Mouse (Mus musculus) forelimb bud, embryonic 11.5 days (tissue): ENCODE data around the gene Rad51ap2.

ENCODE experiments used
- DNase-seq: peaks from one replicate; pipeline ENCODE4 v3.0.0-alpha.2; 2012; ENCODE audit warnings: low read depth, low spot score

Rad51ap2 gene

GRCm38 (mm10) chr12:11455549-11456194, at the start of gene Rad51ap2:
Gene Rad51ap2 (plus strand): TSS chr12:11456079.
- DNase-seq: peak; percentile 89

- DNase-seq: no peak
Measured at GRCm38 (mm10) chr12:11407679-11408078, 48.2 kb upstream of the Rad51ap2 start.

- no peak for DNase-seq
Measured at GRCm38 (mm10) chr12:11418112-11418511, 37.8 kb upstream of the Rad51ap2 start.

- no peak for DNase-seq
Measured at GRCm38 (mm10) chr12:11427396-11427795, 28.5 kb upstream of the Rad51ap2 start.

GRCm38 (mm10) chr12:11433126-11433525, 22.8 kb upstream of the Rad51ap2 start:
- no peak for DNase-seq

- DNase-seq: no peak
Measured at GRCm38 (mm10) chr12:11433716-11434115, 22.2 kb upstream of the Rad51ap2 start.

GRCm38 (mm10) chr12:11434446-11434845, 21.4 kb upstream of the Rad51ap2 start:
- DNase-seq: no peak

- DNase-seq: no peak
Measured at GRCm38 (mm10) chr12:11435246-11436022, 20.4 kb upstream of the Rad51ap2 start.

GRCm38 (mm10) chr12:11436023-11436350, 19.9 kb upstream of the Rad51ap2 start:
- no peak for DNase-seq

GRCm38 (mm10) chr12:11436497-11437265, 19.2 kb upstream of the Rad51ap2 start, which contains the start of gene Vsnl1:
Gene Vsnl1 (minus strand): TSS chr12:11436613.
- peak; percentile 83 for DNase-seq

- DNase-seq: peak; percentile 89
Measured at GRCm38 (mm10) chr12:11437266-11437906, 18.5 kb upstream of the Rad51ap2 start.

GRCm38 (mm10) chr12:11437907-11438447, 17.9 kb upstream of the Rad51ap2 start:
- DNase-seq: no peak

GRCm38 (mm10) chr12:11454146-11454545, 1.7 kb upstream of the Rad51ap2 start:
- DNase-seq: no peak

- DNase-seq: no peak
Measured at GRCm38 (mm10) chr12:11456213-11456612, 334 bp downstream of the Rad51ap2 start.

GRCm38 (mm10) chr12:11456632-11457031, 753 bp downstream of the Rad51ap2 start:
- DNase-seq: no peak
